Mouse (Mus musculus) heart, postnatal 10 days (tissue): Measurements from ENCODE around the gene Ttf2. TPM values are rescaled to one million over a fixed set of nuclear protein-coding genes. Genes with fewer than 3 reads are reported as not detected.

Source experiments
- DNase-seq, 2 experiments: peaks; one replicate each; pipeline ENCODE4 v3.0.0; 2021
- intact Hi-C: fragments of 180-260 bp; cut with DNase I; formaldehyde crosslinking; loops from one replicate; pipeline ENCODE4 v1.15.1; 2025
- total RNA-seq, 2 experiments: library from RNA; stranded (reverse); gene quantifications; 2 replicates each; pipeline ENCODE4 v1.2.3; 2021

The Ttf2 gene
- total RNA-seq: 1 to 10 TPM; 5.7 to 6.0 TPM

DNA sequence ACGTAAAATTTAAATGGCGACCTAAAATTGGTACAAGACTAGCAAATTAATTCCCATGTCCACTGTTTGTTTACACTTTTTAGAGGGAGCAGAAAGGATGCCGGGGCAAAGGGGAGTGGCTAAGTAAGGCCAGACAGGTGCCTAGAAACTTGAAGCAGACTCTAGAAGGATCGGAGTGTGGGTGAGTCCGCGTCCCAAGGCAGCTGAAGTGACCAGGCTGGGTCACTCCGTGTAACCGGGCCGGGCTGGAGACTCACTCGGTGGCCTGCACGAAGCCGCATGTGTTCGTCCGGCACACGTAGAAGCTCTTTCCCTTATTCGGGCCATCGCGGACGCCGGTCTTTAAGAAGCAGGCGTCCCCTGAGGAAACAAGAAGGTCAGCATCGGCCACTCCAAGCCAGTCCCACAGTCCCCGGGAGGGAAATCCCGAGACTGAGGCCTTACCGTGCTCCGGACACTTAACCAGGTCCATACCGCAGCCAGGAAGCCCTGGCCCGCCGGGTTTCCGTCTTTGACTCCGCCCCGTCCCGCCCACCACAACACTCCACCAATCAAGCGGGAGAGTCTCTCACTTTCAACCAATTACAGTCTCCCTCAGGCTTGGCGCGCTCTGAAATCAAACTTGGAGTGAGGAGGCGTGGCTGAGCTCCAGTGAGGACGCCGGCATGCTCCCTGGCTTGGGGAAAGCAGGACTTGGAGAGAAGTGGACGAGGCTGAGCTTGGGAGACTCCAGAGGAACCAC is at the start of gene Ttf2:
Gene Ttf2, minus strand, starts transcription at position 488 of the 742 bp plus-strand sequence.
- intact Hi-C loops: loop anchor here (2.0 kb wide), 1 partner anchor 53 kb away; no protein-coding TSS in a partner anchor
- DNase-seq: peak; percentile 96 to 98

DNA sequence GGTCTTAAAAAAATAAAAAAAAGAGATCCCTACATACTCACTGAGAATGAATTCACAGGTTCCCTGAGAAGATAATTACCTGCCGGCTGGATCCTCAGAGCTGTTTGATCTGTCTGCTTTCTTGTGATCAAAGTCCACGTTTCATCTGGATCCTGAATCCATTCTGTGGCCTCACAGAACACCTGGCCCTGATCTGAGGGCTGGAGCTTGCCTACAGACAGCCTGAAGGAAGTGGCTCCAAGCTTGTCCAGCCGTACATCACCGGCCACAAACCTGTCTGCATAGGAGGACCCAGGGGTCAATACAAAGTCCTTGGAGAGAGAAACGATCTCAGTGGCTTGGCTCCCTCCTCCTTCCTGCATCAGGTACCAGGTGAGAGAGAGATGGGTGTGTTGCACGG is 49.0 kb upstream of the Ttf2 start:
- DNase-seq: no peak
- intact Hi-C loops: no loop called here

DNA sequence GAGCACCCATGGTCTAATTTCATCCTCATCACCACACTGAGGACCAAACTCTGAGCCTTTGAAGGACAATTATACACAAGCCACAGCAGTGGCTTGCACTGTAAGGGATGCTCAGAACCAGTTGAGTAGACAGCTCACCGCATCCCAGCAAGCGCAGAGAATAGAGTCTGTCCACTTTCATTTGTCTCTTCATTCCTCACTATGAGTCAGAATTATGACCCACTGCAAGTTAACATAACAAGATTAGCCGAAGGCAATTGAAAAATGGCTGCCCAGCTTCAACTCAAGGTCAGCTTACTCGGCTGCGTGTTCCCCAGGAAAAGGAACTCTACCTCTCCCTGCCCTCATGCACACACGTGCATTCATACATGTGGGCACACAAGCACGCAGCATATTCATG is 46.6 kb upstream of the Ttf2 start:
- intact Hi-C loops: no loop called here
- DNase-seq: no peak

DNA sequence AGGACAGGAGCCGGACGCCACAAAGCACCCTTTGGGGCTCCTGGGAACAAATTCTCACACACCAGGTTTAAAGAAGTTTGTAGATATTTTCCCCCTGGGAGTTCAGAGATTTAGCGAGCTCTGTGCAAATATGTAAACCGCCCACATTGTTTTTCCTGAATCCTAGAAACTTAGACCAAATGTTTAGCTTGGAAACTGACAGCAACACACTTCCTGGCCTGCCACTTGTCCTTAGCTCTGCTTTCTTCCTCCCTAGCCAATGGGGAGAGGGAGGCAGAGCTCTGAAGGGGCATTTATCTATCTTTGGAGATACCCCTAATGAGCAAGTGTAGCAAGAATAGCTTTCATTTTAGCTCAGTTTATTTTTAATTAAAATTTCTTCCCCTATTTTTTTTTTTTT is 45.8 kb upstream of the Ttf2 start:
- DNase-seq: no peak
- intact Hi-C loops: no loop called here

GRCm38 (mm10) chr3:101013536-101013935 is 44.1 kb upstream of the Ttf2 start:
- no peak for DNase-seq
- intact Hi-C loops: no loop called here

- no peak for DNase-seq
- intact Hi-C loops: no loop called here
Measured at GRCm38 (mm10) chr3:101013005-101013404, 43.5 kb upstream of the Ttf2 start.

DNA sequence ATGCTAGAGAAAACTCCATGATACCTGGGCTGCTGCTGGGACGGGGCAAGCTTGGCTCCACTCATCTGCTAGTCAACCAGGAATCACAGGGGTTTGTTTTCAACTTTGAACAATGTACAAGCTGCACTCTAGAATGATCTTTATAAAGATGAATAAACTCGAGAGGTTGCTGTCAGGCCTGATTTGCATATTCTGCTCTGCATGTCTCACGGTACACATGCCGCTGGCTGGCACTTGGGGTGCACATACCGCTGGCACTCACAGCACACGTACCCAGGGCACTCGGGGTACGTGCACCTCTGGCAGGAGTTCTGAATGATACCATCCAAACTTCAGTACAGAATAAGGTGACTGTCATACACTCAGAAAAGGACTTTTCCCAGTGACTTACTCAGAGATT is 43.1 kb upstream of the Ttf2 start:
- intact Hi-C loops: no loop called here
- no peak for DNase-seq

DNA sequence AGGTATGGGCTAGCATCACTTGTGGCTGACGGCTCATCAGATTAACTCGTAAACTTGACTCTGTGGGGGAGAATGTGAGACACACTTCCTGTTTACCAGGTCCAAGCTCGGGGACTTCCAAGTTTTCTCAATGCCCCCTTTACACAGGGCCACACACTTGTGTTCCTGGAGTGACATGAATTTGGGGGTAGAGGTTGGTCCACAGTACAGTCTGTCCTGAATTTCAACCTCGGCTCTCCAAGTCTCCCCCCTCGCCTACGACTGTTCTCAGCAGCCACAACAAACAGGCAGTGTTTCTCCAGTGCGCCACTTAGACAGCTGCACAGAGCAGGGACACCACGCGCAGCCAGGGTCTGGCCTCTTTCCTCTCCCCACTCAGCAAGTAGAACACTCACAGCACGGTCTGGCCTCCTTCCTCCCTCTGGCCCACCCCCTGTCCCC is 42.7 kb upstream of the Ttf2 start:
- peak; percentile 54 to 55 for DNase-seq
- intact Hi-C loops: no loop called here

GRCm38 (mm10) chr3:101011203-101011600 is 41.7 kb upstream of the Ttf2 start:
- DNase-seq: no peak
- intact Hi-C loops: no loop called here

GRCm38 (mm10) chr3:101010589-101011202 is 41.2 kb upstream of the Ttf2 start:
- intact Hi-C loops: no loop called here
- DNase-seq: no peak

DNA sequence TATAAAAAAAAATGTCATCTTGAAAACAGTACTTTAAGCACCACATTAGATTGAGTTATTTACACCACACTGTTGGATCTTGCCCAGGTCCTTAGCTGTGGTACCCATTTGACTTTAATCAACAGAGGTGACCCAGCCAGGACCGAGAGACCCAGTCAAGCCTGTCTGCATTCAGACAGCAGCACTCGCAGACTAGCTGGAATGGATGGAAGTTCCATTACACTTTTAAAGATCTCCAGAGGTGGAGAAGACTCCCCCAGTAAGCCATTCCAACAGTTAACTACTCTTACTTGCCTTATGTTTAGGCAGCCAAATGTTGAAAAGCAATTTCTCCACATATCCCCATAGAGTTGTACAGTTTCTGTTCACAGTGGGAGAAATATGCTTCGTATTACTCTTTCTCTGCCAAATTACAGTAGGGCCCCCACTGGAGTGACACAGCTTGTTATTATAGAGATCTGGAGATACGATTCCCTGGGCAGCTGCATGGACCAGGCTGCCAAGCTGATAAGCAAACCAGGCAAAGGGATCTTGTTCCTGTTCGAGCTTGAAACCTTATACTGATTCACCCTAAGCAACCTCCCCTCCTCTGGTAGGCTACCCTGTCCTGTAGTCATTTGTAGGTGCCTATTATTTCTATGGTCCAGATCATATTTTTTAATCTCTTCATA is 37.8 kb upstream of the Ttf2 start:
- no peak for DNase-seq
- intact Hi-C loops: no loop called here

- intact Hi-C loops: no loop called here
- DNase-seq: no peak
Measured at GRCm38 (mm10) chr3:101005392-101005791, 35.9 kb upstream of the Ttf2 start.

DNA sequence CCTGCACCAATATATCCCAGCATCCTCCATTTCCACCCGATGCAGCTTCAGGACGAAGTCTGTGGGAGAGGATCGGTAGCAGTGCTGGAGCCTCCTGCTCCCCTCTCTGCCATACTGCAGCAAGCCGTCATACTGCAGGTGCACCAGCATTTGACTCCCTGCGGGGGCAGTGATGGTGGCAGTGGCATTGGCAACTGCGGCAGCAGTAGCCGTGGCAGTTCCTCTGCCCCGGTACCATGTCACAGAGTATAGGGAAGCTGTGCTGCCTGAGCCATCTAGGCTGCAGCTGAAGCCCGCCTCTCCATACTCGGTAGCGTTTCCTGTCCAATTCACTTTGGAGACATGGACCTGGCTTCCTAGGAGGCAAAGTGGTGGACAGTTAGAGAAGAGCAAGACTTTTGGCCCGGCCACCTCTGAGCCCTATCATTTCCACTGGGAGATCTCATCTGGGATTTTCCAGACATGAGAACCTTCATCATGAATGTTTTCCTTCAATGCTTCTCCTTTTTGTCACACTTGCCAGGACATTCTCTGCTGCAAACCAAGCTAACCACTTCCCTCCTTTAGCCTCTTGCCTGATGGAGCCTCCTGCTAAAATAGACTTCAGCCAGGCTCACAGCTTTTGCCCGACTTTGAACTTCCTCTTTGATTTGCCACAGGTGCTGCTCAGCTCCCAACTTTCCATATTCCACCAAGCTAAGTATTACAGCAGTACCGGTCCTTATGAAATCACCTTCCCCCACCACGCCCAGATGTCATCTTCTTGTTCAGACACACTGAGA is 34.3 kb upstream of the Ttf2 start:
- intact Hi-C loops: no loop called here
- no peak for DNase-seq

GRCm38 (mm10) chr3:100999732-101000131 is 30.3 kb upstream of the Ttf2 start:
- no peak for DNase-seq
- intact Hi-C loops: no loop called here

DNA sequence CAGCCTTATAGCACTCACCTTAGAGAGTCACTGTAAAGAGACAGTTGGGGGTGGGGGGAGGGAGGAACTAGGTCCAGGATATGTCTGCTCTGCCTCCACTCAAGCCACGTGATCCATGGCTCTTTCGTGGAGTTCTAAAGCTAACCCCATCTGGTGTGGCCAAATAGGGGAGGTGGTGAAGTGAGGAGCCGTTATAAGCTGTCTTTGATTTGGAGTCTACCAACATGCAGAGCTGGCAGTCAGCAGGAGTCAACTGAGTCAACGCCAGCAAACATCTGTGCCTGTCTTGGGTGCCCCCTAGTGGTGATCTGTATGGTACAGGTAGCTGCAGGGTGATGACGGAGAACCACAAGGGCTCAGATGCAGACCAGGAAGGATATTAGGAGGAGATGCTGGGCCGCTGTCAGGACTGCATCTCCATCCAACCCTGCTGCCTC is 29.5 kb upstream of the Ttf2 start:
- intact Hi-C loops: no loop called here
- DNase-seq: peak; percentile 87 to 89

DNA sequence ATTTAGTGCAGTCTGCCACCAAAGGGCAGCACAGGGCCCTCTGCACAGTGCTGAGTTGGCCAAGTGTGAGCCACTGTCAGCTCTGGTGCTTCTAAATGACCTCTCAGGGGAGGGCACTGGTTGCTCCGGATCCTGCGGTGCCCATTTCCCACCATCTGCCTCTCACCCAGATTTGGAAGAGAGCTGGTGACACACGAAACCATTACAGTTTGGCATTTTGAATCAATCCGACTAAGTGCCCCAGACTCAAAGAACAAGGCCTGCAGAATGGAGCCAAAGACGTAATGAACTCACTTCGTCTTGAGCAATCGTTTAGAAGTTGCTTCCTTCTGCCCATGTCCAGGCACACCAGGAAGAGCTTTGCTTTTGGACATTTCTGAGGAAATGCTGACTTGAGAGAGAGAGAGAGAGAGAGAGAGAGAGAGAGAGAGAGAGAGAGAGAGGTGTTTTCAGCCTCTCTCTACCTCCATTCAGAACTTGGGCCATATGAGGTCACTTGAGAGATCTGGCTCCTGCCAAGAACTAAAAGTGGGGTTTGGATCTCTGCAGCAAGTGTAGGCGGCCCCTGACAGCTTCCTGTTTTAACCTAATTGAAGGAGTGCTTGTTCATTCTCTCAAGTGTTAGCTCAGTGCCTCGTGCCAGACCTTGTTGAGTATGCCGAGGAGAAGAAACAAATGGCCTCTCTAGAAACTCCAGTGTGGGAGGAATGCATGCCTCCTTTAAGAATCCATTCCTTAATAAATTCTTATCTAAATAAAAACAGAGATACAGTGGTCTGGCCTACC is 28.5 kb upstream of the Ttf2 start:
- DNase-seq: peak; percentile 62 to 77
- intact Hi-C loops: no loop called here

- intact Hi-C loops: no loop called here
- no peak for DNase-seq
Measured at GRCm38 (mm10) chr3:100994252-100994651, 24.8 kb upstream of the Ttf2 start.

GRCm38 (mm10) chr3:100993718-100994117 is 24.3 kb upstream of the Ttf2 start:
- intact Hi-C loops: no loop called here
- DNase-seq: peak; percentile 61 to 64

- DNase-seq: peak; percentile 51 to 63
- intact Hi-C loops: no loop called here
Measured at GRCm38 (mm10) chr3:100993158-100993557, 23.7 kb upstream of the Ttf2 start.

DNA sequence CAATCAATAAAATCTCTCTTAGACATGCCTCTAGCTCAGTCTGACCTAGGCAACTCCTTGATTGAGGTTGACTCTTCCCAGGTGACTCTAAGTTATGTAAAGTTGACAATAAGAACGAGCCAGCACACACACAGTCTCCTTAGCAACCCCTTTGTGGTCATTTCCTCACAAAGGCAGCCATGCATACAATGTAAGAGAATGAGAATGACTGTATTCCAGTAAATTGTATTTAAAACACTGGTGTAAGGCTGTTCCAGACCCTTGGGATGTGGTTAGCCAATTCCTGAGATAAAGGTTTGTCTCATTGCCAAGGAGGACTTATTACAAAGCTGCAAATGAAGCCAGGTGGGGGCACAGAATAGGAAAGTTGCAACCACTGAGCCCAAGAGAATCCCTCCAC is 20.8 kb upstream of the Ttf2 start:
- DNase-seq: no peak
- intact Hi-C loops: no loop called here
